Mouse (Mus musculus): ENCODE measurements around the gene Zan. TPM values are rescaled to one million over a fixed set of nuclear protein-coding genes. Genes with fewer than 3 reads are reported as not detected.
A peak's percentile ranks its signal among the peaks of the same experiment; 100 is the strongest.

The Zan gene
- polyA plus RNA-seq, 1 experiment from 2014 or later: 0.19 TPM

- Histone ChIP-seq H3K4me2 (ENCODE audit: low read length) (peak overlapping the region; percentile 81), H3K4me1 (ENCODE audit: control insufficient read depth, insufficient read depth, low read depth, low read length) (peaks cover 18% of the 10 kb centered on the region), H3K9me3 (ENCODE audit: control insufficient read depth, low read length) (no peaks in the 10 kb centered on the region), H3K36me3 (ENCODE audit: control insufficient read depth, insufficient read depth, low read length) (no peaks in the 10 kb centered on the region), H3K27ac (ENCODE audit: low read depth, low read length) (no peak overlapping the region), H3K27me3 (replicated peaks; ENCODE audit: control insufficient read depth, insufficient read depth, low read length) (peaks cover 5% of the 10 kb centered on the region; the same call in 1 of the 2 replicates), H3K9ac (ENCODE audit: low read depth, low read length) (peak overlapping the region; percentile 24; the same call in 1 of the 2 replicates), H3K4me3 (ENCODE audit: low read length) (peak overlapping the region; percentile 59)
- 24% methylated on average over 16 of the region's 16 CpGs for WGBS
- no peak for ATAC-seq
These were observed 124.6 kb downstream of the Zan start for GRCm38 (mm10) chr5:137352011-137352975.

GRCm38 (mm10) chr5:137351394-137351793, 125.5 kb downstream of the Zan start:
- Histone ChIP-seq H3K4me1 (ENCODE audit: control insufficient read depth, insufficient read depth, low read depth, low read length) (peaks cover 18% of the 10 kb centered on the region), H3K4me2 (ENCODE audit: low read length) (peak overlapping the region; percentile 81), H3K9ac (ENCODE audit: low read depth, low read length) (peak overlapping the region; percentile 69), H3K9me3 (ENCODE audit: control insufficient read depth, low read length) (no peaks in the 10 kb centered on the region), H3K36me3 (ENCODE audit: control insufficient read depth, insufficient read depth, low read length) (no peaks in the 10 kb centered on the region), H3K27me3 (replicated peaks; ENCODE audit: control insufficient read depth, insufficient read depth, low read length) (peaks cover 5% of the 10 kb centered on the region; the same call in 1 of the 2 replicates), H3K4me3 (ENCODE audit: low read length) (peak overlapping the region; percentile 59), H3K27ac (ENCODE audit: low read depth, low read length) (no peak overlapping the region)
- 15% methylated on average over 4 of the region's 4 CpGs for WGBS
- ATAC-seq: no peak

GRCm38 (mm10) chr5:137351058-137351380, 125.8 kb downstream of the Zan start:
- H3K4me3 ChIP-seq (ENCODE audit: low read length): peak overlapping the region; percentile 59
- peak overlapping the region; percentile 69 for H3K9ac ChIP-seq (ENCODE audit: low read depth, low read length)
- 5% methylated on average over 8 of the region's 8 CpGs for WGBS
- H3K27me3 ChIP-seq (replicated peaks; ENCODE audit: control insufficient read depth, insufficient read depth, low read length): peaks cover 5% of the 10 kb centered on the region; the same call in 1 of the 2 replicates
- H3K4me2 ChIP-seq (ENCODE audit: low read length): peak overlapping the region; percentile 81
- no peak for ATAC-seq
- H3K36me3 ChIP-seq (ENCODE audit: control insufficient read depth, insufficient read depth, low read length): no peaks in the 10 kb centered on the region
- H3K4me1 ChIP-seq (ENCODE audit: control insufficient read depth, insufficient read depth, low read depth, low read length): peaks cover 18% of the 10 kb centered on the region
- no peaks in the 10 kb centered on the region for H3K9me3 ChIP-seq (ENCODE audit: control insufficient read depth, low read length)
- H3K27ac ChIP-seq (ENCODE audit: low read depth, low read length): peak overlapping the region; percentile 40

GRCm38 (mm10) chr5:137350205-137351057, 126.4 kb downstream of the Zan start:
- ATAC-seq: peak; percentile 83
- Histone ChIP-seq H3K27me3 (replicated peaks; ENCODE audit: control insufficient read depth, insufficient read depth, low read length) (peaks cover 5% of the 10 kb centered on the region; the same call in 1 of the 2 replicates), H3K4me2 (ENCODE audit: low read length) (peak overlapping the region; percentile 81), H3K9ac (ENCODE audit: low read depth, low read length) (peak overlapping the region; percentile 69), H3K9me3 (ENCODE audit: control insufficient read depth, low read length) (no peaks in the 10 kb centered on the region), H3K4me3 (ENCODE audit: low read length) (peak overlapping the region; percentile 59), H3K27ac (ENCODE audit: low read depth, low read length) (peak overlapping the region; percentile 78), H3K4me1 (ENCODE audit: control insufficient read depth, insufficient read depth, low read depth, low read length) (peaks cover 18% of the 10 kb centered on the region), H3K36me3 (ENCODE audit: control insufficient read depth, insufficient read depth, low read length) (no peaks in the 10 kb centered on the region)
- WGBS: under 1% methylated on average over 55 of the region's 55 CpGs

- Histone ChIP-seq H3K4me3 (ENCODE audit: low read length) (peak within 1 kb of the TSS; percentile 59), H3K9ac (ENCODE audit: low read depth, low read length) (peak within 1 kb of the TSS; percentile 69), H3K4me2 (ENCODE audit: low read length) (peak within 1 kb of the TSS; percentile 81), H3K36me3 (ENCODE audit: control insufficient read depth, insufficient read depth, low read length) (no peaks in the 10 kb centered on the region), H3K9me3 (ENCODE audit: control insufficient read depth, low read length) (no peaks in the 10 kb centered on the region), H3K4me1 (ENCODE audit: control insufficient read depth, insufficient read depth, low read depth, low read length) (peaks cover 18% of the 10 kb centered on the region), H3K27me3 (replicated peaks; ENCODE audit: control insufficient read depth, insufficient read depth, low read length) (peaks cover 5% of the 10 kb centered on the region; the same call in 1 of the 2 replicates), H3K27ac (ENCODE audit: low read depth, low read length) (peak within 1 kb of the TSS; percentile 78)
- WGBS: 1% methylated on average over 25 of the region's 32 CpGs
- peak; percentile 95 for ATAC-seq
These were observed 127.3 kb downstream of the Zan start, which contains the start of gene Ephb4 for GRCm38 (mm10) chr5:137349384-137350204. Ephb4 (plus strand) TSS chr5:137350109.

- Histone ChIP-seq H3K9me3 (ENCODE audit: control insufficient read depth, low read length) (no peaks in the 10 kb centered on the region), H3K9ac (ENCODE audit: low read depth, low read length) (peak overlapping the region; percentile 2), H3K27ac (ENCODE audit: low read depth, low read length) (no peak overlapping the region; the same call in 1 of the 2 replicates), H3K27me3 (replicated peaks; ENCODE audit: control insufficient read depth, insufficient read depth, low read length) (peaks cover 5% of the 10 kb centered on the region; the same call in 1 of the 2 replicates), H3K36me3 (ENCODE audit: control insufficient read depth, insufficient read depth, low read length) (no peaks in the 10 kb centered on the region), H3K4me3 (ENCODE audit: low read length) (peak overlapping the region; percentile 59), H3K4me1 (ENCODE audit: control insufficient read depth, insufficient read depth, low read depth, low read length) (peaks cover 18% of the 10 kb centered on the region), H3K4me2 (ENCODE audit: low read length) (peak overlapping the region; percentile 81)
- under 1% methylated on average over 32 of the region's 33 CpGs for WGBS
- no peak; the same call in 1 of the 2 replicates for ATAC-seq
These were observed 128.1 kb downstream of the Zan start for GRCm38 (mm10) chr5:137348482-137349383.

- 31% methylated on average over 7 of the region's 7 CpGs for WGBS
- no peaks in the 10 kb centered on the region for H3K9me3 ChIP-seq (ENCODE audit: control insufficient read depth, low read length)
- H3K4me3 ChIP-seq (ENCODE audit: low read length): no peak overlapping the region
- H3K9ac ChIP-seq (ENCODE audit: low read depth, low read length): no peak overlapping the region
- peaks cover 5% of the 10 kb centered on the region; the same call in 1 of the 2 replicates for H3K27me3 ChIP-seq (replicated peaks; ENCODE audit: control insufficient read depth, insufficient read depth, low read length)
- H3K4me1 ChIP-seq (ENCODE audit: control insufficient read depth, insufficient read depth, low read depth, low read length): peaks cover 18% of the 10 kb centered on the region
- no peak overlapping the region for H3K27ac ChIP-seq (ENCODE audit: low read depth, low read length)
- no peak for ATAC-seq
- no peak overlapping the region for H3K4me2 ChIP-seq (ENCODE audit: low read length)
- H3K36me3 ChIP-seq (ENCODE audit: control insufficient read depth, insufficient read depth, low read length): no peaks in the 10 kb centered on the region
These were observed 129.0 kb downstream of the Zan start for GRCm38 (mm10) chr5:137347856-137348255.
